Mouse (Mus musculus) adrenal gland, adult 8-10 months (tissue): ENCODE measurements around the gene Vash2. TPM values are rescaled to one million over a fixed set of nuclear protein-coding genes. Genes with fewer than 3 reads are reported as not detected.
"Not testable (repeated sequence)": the region's sequence is repeated elsewhere in the genome, so short reads cannot be mapped to it uniquely, and the experiment has no call there.

Experiments used
- DNase-seq: peaks from one replicate; pipeline ENCODE4 v3.0.0; 2022
- total RNA-seq, 4 experiments: library from RNA; stranded (reverse); gene quantifications; 2 replicates each; pipeline ENCODE4 v1.2.4; 2022

The Vash2 gene
- total RNA-seq = under 1 TPM in 3 of 4 experiments, not detected in 1; 0.10 to 0.27 (median 0.25) TPM

DNA sequence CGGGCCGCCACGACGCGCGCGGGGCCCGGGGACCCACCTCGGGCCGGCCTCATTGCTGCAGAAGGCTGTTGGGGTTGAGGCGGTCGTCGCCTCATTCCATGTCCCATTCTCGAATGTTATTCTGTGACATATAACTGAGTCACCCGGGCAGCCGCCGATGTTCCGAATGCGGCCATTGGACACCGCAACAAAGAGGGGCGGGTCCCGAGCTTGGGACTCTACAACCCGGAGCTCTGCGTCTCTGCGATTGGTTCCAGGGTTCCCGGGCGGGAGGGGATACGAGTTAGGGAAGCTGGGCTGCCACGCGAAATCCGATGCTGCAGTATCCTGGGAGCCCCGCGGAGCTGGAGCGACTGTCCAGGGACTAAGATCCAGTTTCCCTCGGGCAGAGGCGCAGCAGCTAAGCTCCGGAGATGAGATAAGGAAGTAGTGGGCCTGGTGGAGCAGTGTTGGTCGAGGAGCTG lies at the start of gene Vash2:
TSS of gene Vash2 (minus strand) at position 197 of the 464 bp plus-strand sequence.
- DNase-seq = peak; percentile 77

DNA sequence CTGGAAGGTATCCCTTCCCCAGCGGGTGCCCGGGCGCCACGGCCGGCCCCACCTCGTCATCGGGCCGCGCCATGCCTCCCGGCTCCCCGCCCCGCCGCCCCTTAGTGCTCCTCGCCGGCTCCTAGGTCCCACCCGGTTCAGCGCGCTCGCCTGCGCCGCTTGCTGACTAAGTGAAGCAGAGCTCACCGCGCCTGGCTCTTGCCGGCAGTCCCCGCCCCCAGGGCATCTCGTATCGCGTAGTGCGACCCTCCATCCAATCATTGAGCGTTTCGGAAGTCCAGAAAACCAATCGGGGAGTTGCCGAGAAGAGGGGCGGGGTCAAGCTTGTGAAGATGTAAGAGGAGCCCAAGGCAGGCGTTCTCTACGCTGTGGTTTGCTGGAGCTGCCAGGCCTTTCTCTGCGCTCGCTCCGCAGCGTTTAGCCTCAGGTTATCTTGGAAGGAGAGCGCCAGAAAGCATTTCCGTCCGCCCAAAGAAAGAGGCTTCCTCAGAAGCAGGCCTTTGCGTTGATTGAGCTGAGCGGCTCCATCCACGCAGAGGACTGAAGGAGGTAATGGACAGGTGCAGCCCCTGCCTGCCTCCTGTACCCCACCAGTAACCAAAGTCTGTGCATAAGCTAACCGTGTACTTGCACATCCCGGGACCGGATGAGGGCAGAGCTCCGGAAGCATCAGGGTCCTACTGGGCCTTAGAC lies 47.1 kb upstream of the Vash2 start, which contains the start of gene Flvcr1:
TSS of gene Flvcr1 (minus strand) at position 138 of the 693 bp plus-strand sequence.
- peak; percentile 99 for DNase-seq

DNA sequence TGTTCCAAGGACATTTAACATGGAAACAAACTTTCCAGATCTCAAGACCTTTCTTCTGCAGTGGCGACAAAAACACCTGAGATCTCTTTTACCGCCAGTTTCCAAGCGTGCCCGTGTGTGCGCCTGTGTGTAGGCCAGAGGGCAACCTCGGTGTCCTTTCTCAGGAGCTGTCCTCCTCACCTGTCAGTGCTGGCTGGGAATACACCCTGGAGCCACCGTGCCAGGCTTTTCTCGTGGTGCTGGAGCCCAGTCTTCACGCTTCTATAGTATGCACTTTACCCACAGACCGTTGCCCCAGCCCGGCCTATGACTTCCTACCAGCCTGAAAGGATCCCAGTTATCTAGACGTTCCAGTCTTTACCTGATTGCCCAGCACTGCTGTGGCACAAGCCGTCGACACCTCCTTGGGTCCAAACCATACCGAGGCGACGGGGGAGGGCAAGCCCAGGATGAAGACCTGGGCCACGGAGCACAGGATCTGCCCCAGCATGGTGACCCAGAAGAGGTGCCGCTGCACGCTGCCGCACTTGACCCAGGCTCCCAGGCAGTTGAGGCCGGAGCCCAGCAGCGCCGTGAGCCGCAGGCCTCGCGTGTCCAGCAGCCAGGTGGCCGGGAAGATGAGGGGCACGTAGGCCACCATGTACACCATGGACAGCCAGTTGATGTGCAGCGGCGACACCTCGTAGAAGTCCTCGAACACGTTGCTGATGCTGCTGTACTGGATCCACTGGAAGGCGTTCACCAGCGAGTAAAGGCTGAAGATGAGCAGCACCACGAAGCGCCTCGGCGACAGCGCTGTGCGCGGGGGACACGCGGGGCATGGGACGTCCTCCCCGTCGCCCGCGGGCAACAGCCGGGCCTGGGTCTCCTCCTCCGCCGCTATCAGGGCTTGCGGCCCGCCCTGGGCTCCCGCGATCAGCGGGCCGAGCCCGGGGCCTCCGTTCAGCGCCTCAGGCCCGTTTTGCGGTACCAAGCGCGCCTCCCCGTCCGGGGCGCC lies 46.2 kb upstream of the Vash2 start:
- peak; percentile 28 for DNase-seq

DNA sequence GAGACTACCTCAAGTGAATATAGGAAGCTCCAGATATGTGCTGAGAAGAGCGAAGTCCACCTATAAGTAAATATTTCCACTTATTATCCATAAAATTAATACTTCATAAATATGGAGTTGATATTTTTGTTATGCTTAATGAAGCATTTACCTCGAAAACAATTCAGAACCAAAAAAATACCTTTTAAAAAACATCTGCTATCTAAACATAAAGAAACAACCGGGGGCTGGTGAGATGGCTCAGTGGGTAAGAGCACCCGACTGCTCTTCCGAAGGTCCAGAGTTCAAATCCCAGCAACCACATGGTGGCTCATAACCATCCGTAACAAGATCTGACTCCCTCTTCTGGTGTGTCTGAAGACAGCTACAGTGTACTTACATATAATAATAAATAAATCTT lies 44.7 kb upstream of the Vash2 start:
- not testable (repeated sequence) for DNase-seq

DNA sequence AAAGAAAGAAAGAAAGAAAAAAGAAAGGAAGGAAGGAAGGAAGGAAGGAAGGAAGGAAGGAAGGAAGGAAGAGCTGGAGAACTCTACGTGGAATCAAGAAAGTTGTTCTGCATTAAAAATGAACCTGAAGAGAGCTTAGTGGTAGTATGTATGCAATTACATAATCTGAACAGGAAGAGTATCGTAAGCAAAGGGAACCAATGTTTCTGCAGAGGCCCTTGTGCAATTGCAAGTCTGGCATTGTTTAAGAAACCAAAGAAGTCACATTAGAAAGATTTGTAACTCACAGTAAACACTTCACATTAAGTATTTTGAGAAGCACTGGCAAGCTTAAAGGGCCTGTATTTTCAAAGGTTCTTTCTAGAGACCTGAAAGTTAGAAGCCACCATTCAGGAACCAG lies 44.0 kb upstream of the Vash2 start:
- no peak for DNase-seq

DNA sequence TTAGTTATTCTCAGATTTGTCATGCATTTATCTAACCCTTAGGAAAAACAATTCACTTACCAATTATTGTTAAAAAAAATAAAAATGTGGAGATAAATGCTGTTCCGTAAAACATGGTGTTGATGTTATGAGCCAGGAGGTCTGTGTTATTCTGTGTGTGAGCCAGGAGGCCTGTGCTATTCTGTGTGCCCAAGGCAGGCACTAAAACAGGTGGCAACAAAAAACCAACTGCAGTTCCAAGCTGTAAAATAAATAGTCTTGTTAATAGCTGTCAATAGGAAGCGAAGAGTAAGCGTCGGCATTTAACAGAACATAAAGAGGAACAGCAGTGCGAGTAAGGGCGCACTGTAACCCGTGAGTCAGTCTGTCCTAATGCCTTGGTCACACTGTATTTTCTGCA lies 41.9 kb upstream of the Vash2 start:
- DNase-seq = no peak

DNA sequence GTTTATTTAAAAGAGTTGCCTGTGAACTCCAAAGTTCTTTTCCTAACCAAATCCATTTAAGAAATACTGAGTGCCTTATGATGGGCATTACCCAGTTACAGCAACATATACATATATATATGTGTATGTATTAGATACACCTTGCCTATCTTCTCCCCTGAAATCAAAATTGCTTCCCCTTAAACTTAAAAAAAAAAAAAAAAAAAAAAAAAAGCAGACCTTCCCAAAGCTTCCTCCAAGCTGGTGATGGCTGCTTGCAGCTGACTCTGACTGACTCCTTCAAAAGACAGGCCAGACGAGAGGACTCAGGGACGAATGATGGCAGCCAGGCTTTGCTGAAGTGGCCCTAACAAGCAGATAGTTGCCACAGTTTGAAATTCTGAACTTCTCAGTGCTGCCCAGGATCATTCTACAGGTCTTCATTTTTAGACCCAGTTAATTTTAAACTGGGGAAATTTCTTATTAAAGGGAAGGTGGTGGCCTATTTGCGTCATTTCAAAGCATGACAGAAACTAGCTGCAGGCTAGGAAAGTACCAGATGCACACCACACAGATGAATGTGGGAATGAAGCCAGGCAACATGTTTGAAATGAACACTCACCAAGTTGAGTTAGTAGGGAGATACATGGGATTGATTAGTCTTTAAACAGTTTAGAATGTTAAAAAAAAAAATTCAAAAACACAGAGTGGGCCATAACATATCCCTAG lies 41.3 kb upstream of the Vash2 start:
- DNase-seq = no peak

DNA sequence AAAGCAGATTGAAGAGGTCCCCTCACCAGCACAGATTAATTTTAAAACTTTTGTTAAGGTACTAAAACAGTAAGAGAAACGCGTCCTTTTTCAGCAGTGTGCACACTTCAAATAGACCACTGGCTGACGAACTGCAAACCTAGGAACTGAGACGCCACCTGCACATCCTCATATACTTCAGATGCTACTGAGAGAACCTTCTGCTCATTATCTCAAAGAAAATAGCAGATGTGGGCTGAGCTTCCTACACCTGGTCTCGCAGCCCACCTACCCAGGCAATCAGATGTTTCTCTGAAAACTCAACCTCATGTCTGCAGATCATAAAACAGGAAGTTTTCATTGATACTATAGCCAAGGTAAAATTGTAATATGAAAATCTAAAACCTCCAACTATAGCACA lies 40.7 kb upstream of the Vash2 start:
- DNase-seq = no peak

DNA sequence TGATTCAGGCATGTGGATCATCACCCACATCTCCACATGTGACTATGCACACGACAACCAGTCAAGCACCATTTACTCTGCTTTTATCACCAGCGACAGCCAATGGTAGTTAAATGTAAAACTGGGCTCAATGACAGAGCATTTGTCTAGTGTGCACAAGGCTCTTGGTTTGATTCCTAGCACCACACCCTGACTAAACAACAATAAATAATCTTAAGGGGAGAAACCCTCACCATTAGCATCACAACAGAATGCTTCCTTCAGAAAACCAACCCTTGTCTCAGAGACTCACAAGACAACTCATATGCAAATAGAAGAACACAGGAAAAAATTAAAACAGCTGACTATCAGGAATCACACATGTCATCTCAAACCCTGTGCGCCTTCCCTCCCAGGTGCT lies 35.2 kb upstream of the Vash2 start:
- no peak for DNase-seq

DNA sequence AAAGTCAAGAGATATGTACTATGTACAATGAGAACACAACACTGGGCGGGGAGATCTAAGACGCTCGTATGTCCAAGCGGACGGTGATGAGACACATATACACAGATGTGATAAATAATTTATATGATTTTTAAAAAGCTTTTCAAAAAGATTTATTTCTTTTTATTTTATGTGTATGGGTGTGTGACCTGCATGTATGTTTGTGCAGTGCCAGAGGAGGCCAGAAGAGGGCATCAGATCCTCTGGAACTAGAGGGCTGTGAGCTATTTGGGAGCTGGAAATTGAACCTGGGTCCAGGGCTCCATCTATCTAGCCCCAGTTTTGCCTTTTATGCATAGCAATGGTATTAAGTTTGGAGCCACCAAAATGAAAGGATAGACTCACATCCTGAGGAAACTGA lies 29.6 kb upstream of the Vash2 start:
- DNase-seq = no peak

DNA sequence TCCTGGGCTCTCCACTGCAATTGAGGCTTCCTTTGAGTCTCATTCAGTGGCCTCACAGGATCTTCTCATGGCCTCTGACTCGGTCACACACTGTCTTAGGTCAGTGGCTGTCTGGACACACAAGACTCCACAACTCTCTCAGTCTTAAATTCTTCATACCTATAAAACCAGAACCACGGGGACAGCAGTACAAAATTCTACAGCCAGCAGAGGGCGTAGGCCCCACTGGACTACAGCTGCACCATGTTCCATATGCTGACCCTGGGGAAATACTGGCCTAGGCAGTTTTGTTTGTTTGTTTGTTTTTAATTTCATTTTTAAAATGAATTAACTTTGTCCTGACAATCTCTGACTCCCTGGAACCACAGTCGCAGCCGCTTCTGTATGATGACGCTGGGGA lies 23.1 kb upstream of the Vash2 start:
- DNase-seq = no peak

DNA sequence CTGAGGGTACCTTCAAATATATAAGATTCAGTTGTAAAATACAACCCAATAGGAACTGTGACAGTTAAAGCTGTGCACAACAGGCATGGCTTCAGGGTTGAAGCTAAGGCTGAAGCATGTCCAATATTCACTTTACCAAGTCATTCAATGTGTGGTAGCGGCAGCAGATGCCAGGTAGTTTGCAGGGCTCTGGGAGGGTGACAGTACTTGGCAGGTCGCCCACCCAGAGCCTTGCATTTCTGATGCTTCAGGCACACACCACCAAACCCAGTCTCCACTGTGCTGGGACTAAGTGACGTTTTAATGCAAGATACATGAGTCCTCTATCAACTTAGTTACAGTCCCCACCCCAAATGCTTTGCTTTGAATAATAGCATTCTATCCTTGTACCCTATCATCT lies 21.6 kb upstream of the Vash2 start:
- no peak for DNase-seq

DNA sequence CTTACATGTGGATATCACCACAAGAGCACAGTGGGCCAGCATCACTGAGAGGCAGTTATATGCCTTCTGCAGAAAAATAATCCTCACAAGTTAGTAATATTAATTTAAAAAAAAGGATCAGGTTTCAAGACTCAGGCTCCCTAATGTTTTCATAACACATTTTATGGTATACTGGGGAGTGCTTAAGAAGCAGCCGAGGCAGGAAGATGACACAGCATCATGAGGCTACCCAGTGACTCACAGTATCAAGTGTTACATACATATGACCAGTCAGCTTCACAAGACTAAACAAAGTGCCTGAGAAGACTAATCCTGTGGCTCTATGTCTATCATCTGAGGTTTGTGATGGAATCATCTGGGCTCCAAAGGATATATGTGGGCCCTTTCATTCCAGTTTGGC lies 18.9 kb upstream of the Vash2 start:
- no peak for DNase-seq

DNA sequence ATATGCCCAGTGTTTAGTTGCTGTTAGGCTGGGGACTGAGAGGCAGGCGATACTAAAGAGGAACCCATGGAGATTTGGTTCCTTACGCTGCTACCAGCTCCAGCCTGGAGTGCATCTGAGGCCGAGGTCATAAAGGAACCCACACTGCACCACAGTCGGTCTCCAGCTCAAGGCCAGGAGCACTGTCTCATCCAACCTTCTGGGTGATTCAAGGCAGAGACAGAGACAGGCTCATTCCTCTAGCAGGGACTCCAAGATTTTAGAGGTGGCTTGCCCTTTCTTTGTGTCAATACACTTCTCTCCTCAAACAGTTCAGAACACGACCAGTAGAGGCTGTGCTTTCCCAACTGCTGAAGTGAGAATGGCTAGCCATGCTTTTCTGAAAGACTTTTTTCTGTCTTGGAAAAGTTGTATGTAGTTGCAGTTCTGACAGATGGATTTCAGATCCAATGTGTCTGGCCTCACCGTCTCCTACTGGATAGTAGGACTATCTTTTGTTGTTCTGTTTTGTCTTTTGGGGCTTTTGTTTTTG lies 17.3 kb upstream of the Vash2 start:
- DNase-seq = no peak

DNA sequence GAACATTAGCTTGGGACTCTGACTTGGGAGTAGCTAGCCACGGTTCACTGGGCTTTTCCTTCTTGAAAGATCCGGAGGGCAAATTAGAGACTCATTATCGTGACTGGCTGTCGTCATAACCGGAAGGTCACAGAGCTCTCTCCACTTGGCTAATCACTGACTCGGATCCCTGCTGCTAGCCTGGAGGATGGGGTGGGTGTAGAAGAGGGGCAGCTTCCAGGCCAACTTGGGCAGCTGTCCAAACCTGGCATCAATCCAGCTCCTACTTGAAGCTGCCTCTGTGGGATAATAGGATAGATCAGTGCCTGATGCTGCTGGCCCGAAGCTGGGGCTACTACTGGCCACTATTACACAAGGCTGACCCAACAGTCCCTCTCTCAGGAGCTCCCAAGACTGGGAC lies 16.5 kb upstream of the Vash2 start:
- peak; percentile 18 for DNase-seq

DNA sequence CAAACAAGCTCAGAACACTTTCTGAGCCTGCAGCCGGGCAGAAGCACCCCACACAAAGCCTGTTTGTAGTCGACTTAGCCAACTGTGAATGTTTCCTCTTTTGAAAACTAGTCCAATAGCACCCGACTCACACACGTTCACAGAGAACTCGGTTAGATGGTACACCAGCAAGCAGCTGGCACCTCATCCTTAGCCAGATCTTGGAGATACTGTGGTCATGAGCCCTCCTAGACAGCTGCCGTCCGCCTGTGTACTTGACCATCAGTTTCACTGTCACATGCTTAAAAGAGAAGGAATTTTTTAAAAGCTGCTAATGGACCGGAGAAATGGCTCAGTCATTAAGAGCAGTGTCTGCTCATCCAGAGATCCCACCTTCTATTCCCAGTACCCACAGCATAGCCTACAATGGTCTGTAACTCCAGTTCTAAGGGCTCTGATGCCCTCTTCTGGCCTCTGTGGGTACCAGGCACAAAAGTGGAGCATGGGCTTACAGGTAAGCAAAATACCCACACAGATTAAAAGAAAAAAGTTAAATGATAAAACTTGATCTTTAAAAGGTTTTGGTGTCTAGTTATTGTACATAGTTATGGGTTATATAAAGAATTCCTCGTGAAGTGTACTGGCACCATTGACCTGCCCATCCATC lies 10.5 kb upstream of the Vash2 start:
- DNase-seq = no peak

DNA sequence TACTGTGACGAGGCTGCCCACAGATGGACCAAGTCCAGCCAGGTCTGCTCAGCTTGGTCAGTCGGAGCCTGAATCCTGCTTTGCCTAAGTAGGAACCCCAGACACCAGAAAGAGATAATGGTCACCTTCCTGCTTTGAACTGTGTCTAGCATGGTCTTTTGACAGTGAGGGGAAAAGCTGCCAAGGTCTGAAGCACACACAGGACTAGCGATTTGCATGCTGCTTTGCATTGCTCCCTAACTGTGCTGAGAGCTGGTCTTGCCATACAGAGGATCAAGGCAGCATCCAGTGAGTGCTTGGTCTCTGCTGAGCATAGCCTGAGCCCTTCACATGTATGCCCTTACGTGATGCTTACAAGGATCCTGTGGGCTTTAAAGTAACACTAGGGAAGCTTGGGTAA lies 2.3 kb upstream of the Vash2 start:
- no peak for DNase-seq

DNA sequence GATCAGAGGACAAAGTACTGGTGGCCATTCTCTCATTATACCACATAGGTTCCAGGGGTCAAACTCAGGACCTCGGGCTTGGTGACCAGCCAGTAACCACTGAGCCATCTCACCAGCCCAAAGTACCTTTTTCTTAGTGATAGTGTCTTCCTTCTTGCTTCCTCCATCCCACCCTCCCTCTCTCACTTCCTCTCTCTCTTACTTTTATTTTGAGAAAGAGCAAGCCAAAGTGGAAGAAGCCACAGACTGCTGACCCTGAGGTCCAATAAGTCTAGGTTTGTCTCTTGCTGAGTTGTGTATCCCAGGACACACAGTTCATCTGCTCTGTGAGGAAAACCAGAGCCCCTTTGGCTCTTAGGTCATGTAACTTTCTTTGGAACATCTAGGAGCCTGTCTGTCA lies 1.4 kb upstream of the Vash2 start:
- DNase-seq = no peak

DNA sequence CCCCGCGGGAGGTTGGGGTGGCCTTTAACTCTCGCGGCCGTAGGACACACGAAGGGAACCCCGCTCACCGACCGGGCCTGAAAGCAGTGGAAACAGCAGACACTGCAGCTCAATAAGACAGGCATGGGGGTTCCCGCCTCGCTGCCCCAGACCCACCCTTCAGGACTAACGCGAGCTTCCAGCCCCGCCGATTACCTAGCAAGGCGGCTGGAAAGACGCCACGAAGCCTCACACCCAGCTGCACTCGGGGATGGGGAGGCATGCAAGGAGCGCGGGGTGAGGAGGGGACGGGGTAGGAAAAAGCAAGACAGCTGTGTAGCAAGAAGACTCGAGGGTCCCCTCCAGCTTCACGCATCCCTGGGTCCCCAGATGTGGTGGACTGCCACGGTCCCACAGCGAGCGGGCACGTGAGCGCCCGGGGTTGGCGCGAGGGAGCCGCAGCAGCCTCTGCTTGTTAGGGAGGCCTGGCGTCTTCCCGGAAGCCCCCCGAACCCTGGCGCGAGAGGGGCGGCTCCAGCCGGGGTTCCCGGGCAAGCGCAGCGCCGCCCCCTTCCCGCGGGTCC lies 504 bp downstream of the Vash2 start:
- no peak for DNase-seq

DNA sequence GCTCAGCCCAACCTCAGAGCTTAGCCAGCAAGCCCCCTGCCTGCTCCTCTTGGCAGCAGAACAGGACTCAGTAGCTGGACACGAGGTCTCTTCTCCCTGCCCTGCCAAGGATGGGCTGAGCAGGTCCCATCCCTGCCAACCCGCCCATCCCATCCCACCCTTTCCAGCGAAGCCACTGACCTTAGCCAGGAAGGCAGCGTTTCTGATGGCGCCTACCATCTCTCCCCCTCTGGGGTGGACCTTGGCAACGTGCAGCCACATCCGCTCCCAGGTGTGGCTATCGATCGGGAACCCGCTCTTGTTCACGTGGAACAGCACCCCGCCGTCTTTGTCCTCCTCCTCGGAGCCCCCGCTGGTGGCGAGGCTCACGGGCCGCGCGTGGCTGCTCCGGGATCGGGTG lies 1.1 kb downstream of the Vash2 start:
- DNase-seq = no peak

DNA sequence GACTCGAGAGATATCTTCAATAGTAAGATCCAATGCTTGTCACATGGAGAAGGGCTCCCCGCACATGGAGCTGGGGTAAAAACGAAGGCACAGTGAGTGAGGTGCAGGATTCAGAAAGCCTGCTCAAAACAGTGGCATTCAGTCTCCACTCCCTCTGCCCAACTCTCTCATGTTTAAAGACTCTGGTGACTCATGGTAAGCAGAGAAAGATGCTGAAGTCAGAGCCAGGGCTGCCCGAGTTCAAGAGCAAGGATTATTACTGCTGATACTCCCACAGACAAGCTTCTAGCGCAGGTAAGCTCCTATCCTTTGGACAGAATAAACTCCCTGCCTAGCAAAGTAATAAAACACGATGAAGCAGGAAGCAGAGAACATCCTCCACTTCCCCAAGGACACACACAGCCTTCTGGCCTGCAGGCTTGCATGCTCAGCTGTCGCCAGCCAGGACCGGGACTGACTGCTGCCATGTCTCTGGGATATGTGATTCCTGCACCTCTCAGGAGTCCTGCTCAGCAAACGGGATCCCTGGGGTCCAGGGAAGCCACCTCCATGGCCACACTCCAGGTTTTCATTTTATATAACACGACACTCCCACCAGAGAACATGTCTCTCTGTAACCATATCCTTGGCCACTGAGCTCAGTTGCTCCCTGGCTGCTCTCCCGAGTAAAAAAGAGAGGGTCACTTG lies 2.1 kb downstream of the Vash2 start:
- DNase-seq = no peak
